Comparison of ENCODE assay signal across 15 mouse cellular contexts in genomic region chr6:85839982-85840381, GRCm38 (mm10). TPM values are rescaled to one million over a fixed set of nuclear protein-coding genes. Genes with fewer than 3 reads are reported as not detected.
A peak's percentile ranks its signal among the peaks of the same experiment; 100 is the strongest.
DNase-seq lines count a peak whose midpoint lies in the region; ATAC-seq and TF ChIP-seq lines count a peak whose summit lies in the region.
"Had no signal": no experiment of that assay in that cellular context is flagged by ENCODE, and none has a peak within 500 bp of the region (broad histone marks: within the 10 kb centered on the region; RNA-seq: fewer than 3 reads in every experiment).

No protein-coding gene starts in this region.

- intact Hi-C loops in left cerebral cortex, postnatal 25 days (cut with DNase I): loop anchor here (2.0 kb wide), 1 partner anchor 65 kb away; the partner anchor contains the start of gene Nat8f4

- DNase-seq in forebrain, embryonic 11.5 days (ENCODE audit: low spot score): no peak
- DNase-seq in kidney, postnatal 14 days: peak; percentile 16
- no peak for DNase-seq in kidney, postnatal 25 days
- peak; percentile 75 for DNase-seq in midbrain, postnatal 0 days (ENCODE audit: low spot score)
- DNase-seq in midbrain, embryonic 10.5 days (ENCODE audit: low spot score): no peak
- peak; percentile 11 to 66 for DNase-seq in left cerebral cortex, postnatal 25 days (ENCODE audit: low spot score in 2 of 2)
- DNase-seq in limb, embryonic 10.5 days (ENCODE audit: low spot score): no peak

- H3K27ac ChIP-seq in forebrain, embryonic 15.5 days (replicated peaks): no peak overlapping the region
- no peak overlapping the region for H3K27ac ChIP-seq in forebrain, embryonic 11.5 days (ENCODE audit: low read depth, low read length)
- H3K27ac ChIP-seq in midbrain, postnatal 0 days (ENCODE audit: low read depth, low read length): no peak overlapping the region
- no peak overlapping the region for H3K27ac ChIP-seq in midbrain, embryonic 10.5 days (replicated peaks)
- no peak overlapping the region for H3K27ac ChIP-seq in limb, embryonic 10.5 days
- H3K27ac ChIP-seq: heart, embryonic 15.5 days; limb, embryonic 13.5 days; lung, embryonic 15.5 days had no signal

- H3K4me1 ChIP-seq in forebrain, embryonic 15.5 days: peaks cover 7% of the 10 kb centered on the region; the same call in 1 of the 2 replicates
- no peaks in the 10 kb centered on the region for H3K4me1 ChIP-seq in forebrain, embryonic 11.5 days (replicated peaks; ENCODE audit: control insufficient read depth, insufficient read depth, low read length)
- no peaks in the 10 kb centered on the region for H3K4me1 ChIP-seq in midbrain, postnatal 0 days (ENCODE audit: insufficient read depth, low read length)
- H3K4me1 ChIP-seq in midbrain, embryonic 10.5 days: peaks cover 18% of the 10 kb centered on the region
- 0 out of 2 replicates have a peak, but pooled peaks cover 4% of the 10 kb centered on the region for H3K4me1 ChIP-seq in limb, embryonic 10.5 days
- H3K4me1 ChIP-seq: heart, embryonic 15.5 days; limb, embryonic 13.5 days; lung, embryonic 15.5 days had no signal

- no peak overlapping the region for H3K9ac ChIP-seq in forebrain, embryonic 15.5 days (replicated peaks)
- no peak overlapping the region for H3K9ac ChIP-seq in forebrain, embryonic 11.5 days (ENCODE audit: low read length)
- no peak overlapping the region for H3K9ac ChIP-seq in midbrain, postnatal 0 days (replicated peaks; ENCODE audit: low read length, poor library complexity, severe bottlenecking)
- H3K9ac ChIP-seq: heart, embryonic 15.5 days; limb, embryonic 13.5 days; lung, embryonic 15.5 days had no signal

- no peak for TF ChIP-seq CTCF in midbrain, postnatal 0 days (IDR thresholded peaks at IDR 0.05)

- 0 out of 2 replicates have a peak, but pooled peaks have one; percentile 11 for ATAC-seq in forebrain, embryonic 15.5 days (replicated peaks)
- ATAC-seq in forebrain, embryonic 11.5 days (replicated peaks; ENCODE audit: low FRiP score): no peak
- no peak for ATAC-seq in midbrain, postnatal 0 days (ENCODE audit: low FRiP score)
- ATAC-seq: CD4-positive, CD25-positive, alpha-beta regulatory T cell, adult 4 months had no signal

- no peaks in the 10 kb centered on the region for H3K9me3 ChIP-seq in forebrain, embryonic 15.5 days
- no peaks in the 10 kb centered on the region for H3K9me3 ChIP-seq in forebrain, embryonic 11.5 days (ENCODE audit: control insufficient read depth, low read length)
- no peaks in the 10 kb centered on the region for H3K9me3 ChIP-seq in midbrain, postnatal 0 days (ENCODE audit: low read length)
- H3K9me3 ChIP-seq in midbrain, embryonic 10.5 days (replicated peaks): no peaks in the 10 kb centered on the region
- H3K9me3 ChIP-seq in limb, embryonic 10.5 days (replicated peaks): no peaks in the 10 kb centered on the region
- H3K9me3 ChIP-seq: heart, embryonic 15.5 days; limb, embryonic 13.5 days; lung, embryonic 15.5 days had no signal

- 13% methylated on average over 4 of the region's 4 CpGs for WGBS in forebrain, embryonic 15.5 days
- 37% methylated on average over 4 of the region's 4 CpGs for WGBS in forebrain, embryonic 11.5 days
- 25% methylated on average over 4 of the region's 4 CpGs for WGBS in midbrain, postnatal 0 days
- 61% methylated on average over 4 of the region's 4 CpGs for WGBS in midbrain, embryonic 10.5 days
- 73% methylated on average over 4 of the region's 4 CpGs for WGBS in limb, embryonic 10.5 days

- H3K36me3 ChIP-seq in forebrain, embryonic 15.5 days: no peaks in the 10 kb centered on the region
- H3K36me3 ChIP-seq in forebrain, embryonic 11.5 days (ENCODE audit: control insufficient read depth, insufficient read depth, low read length): no peaks in the 10 kb centered on the region
- H3K36me3 ChIP-seq in midbrain, postnatal 0 days (ENCODE audit: insufficient read depth, low read length): no peaks in the 10 kb centered on the region
- H3K36me3 ChIP-seq in midbrain, embryonic 10.5 days: no peaks in the 10 kb centered on the region
- H3K36me3 ChIP-seq in limb, embryonic 10.5 days: no peaks in the 10 kb centered on the region
- H3K36me3 ChIP-seq: heart, embryonic 15.5 days; limb, embryonic 13.5 days; lung, embryonic 15.5 days had no signal

- no peak overlapping the region for H3K4me2 ChIP-seq in forebrain, embryonic 15.5 days (replicated peaks)
- H3K4me2 ChIP-seq in forebrain, embryonic 11.5 days (ENCODE audit: low read depth, low read length, severe bottlenecking): no peak overlapping the region
- no peak overlapping the region for H3K4me2 ChIP-seq in midbrain, postnatal 0 days (ENCODE audit: low read depth, low read length, poor library complexity, severe bottlenecking)
- H3K4me2 ChIP-seq: heart, embryonic 15.5 days; limb, embryonic 13.5 days; lung, embryonic 15.5 days had no signal

- no peak overlapping the region for H3K4me3 ChIP-seq in forebrain, embryonic 15.5 days
- H3K4me3 ChIP-seq in forebrain, embryonic 11.5 days (ENCODE audit: low read depth, low read length): no peak overlapping the region
- no peak overlapping the region for H3K4me3 ChIP-seq in midbrain, postnatal 0 days (ENCODE audit: low read depth, low read length)
- no peak overlapping the region for H3K4me3 ChIP-seq in midbrain, embryonic 10.5 days
- no peak overlapping the region for H3K4me3 ChIP-seq in limb, embryonic 10.5 days
- H3K4me3 ChIP-seq: erythroblast, embryonic 14.5 days; heart, embryonic 15.5 days; limb, embryonic 13.5 days; lung, embryonic 15.5 days had no signal

- no peaks in the 10 kb centered on the region for H3K27me3 ChIP-seq in forebrain, embryonic 15.5 days
- no peaks in the 10 kb centered on the region for H3K27me3 ChIP-seq in forebrain, embryonic 11.5 days (ENCODE audit: control insufficient read depth, insufficient read depth, low read length)
- H3K27me3 ChIP-seq in midbrain, postnatal 0 days (ENCODE audit: insufficient read depth, low read length): no peaks in the 10 kb centered on the region
- H3K27me3 ChIP-seq in midbrain, embryonic 10.5 days (ENCODE audit: low read depth, poor library complexity, severe bottlenecking): no peaks in the 10 kb centered on the region
- H3K27me3 ChIP-seq in limb, embryonic 10.5 days (ENCODE audit: low read depth, poor library complexity, severe bottlenecking): no peaks in the 10 kb centered on the region
- H3K27me3 ChIP-seq: heart, embryonic 15.5 days; limb, embryonic 13.5 days; lung, embryonic 15.5 days had no signal

RNA-seq across cellular contexts. Expression of gene Nat8, which starts 8.1 kb away (rescaled TPM):
- polyA plus RNA-seq in forebrain, embryonic 15.5 days (2015; fragmentation: Nextera tagmentation; extraction: Ambion mirVana): not detected in 2 replicates
- not detected in 2 replicates for polyA plus RNA-seq in forebrain, embryonic 11.5 days (2014; fragmentation: Nextera tagmentation; extraction: Ambion mirVana)
- 0.49 TPM in 1 of 2 replicates, not detected in the other for total RNA-seq in midbrain, postnatal 0 days (2014; rRNA removed)
- polyA plus RNA-seq in midbrain, postnatal 0 days (2015; fragmentation: Nextera tagmentation; extraction: Ambion mirVana): 0.54 and 0.91 TPM in 2 replicates
- polyA plus RNA-seq in midbrain, embryonic 10.5 days (2016; fragmentation: Nextera tagmentation; extraction: Ambion mirVana): not detected in 2 replicates
- total RNA-seq in left cerebral cortex, postnatal 25 days (2021): 1 to 10 TPM; 2.6 to 3.5 TPM
- not detected in 2 replicates for polyA plus RNA-seq in limb, embryonic 10.5 days (2016; fragmentation: Nextera tagmentation; extraction: Ambion mirVana)
- polyA plus RNA-seq: CD4-positive, CD25-positive, alpha-beta regulatory T cell, adult 4 months; erythroblast, embryonic 14.5 days; heart, embryonic 15.5 days; limb, embryonic 13.5 days; lung, embryonic 15.5 days had no signal

RNA-seq across cellular contexts. Expression of gene Nat8f5, which starts 19.2 kb away (rescaled TPM):
- not detected in 2 replicates for polyA plus RNA-seq in forebrain, embryonic 15.5 days (2015; fragmentation: Nextera tagmentation; extraction: Ambion mirVana)
- not detected in 2 replicates for polyA plus RNA-seq in forebrain, embryonic 11.5 days (2014; fragmentation: Nextera tagmentation; extraction: Ambion mirVana)
- 0.49 TPM in 1 of 2 replicates, not detected in the other for total RNA-seq in midbrain, postnatal 0 days (2014; rRNA removed)
- polyA plus RNA-seq in midbrain, postnatal 0 days (2015; fragmentation: Nextera tagmentation; extraction: Ambion mirVana): 0.52 and 0.73 TPM in 2 replicates
- polyA plus RNA-seq in midbrain, embryonic 10.5 days (2016; fragmentation: Nextera tagmentation; extraction: Ambion mirVana): 0.14 TPM in 1 of 2 replicates, not detected in the other
- total RNA-seq in left cerebral cortex, postnatal 25 days (2021): 1 to 10 TPM; 5.8 to 6.2 TPM
- polyA plus RNA-seq in limb, embryonic 10.5 days (2016; fragmentation: Nextera tagmentation; extraction: Ambion mirVana): not detected in 2 replicates
- polyA plus RNA-seq: CD4-positive, CD25-positive, alpha-beta regulatory T cell, adult 4 months; erythroblast, embryonic 14.5 days; gonadal fat pad, adult 2 months; heart, embryonic 15.5 days; intestine, embryonic 14.5 days; limb, embryonic 13.5 days; lung, embryonic 15.5 days had no signal

RNA-seq across cellular contexts. Expression of gene Nat8f6, which starts 19.2 kb away (rescaled TPM):
- not detected in 2 replicates for polyA plus RNA-seq in forebrain, embryonic 15.5 days (2015; fragmentation: Nextera tagmentation; extraction: Ambion mirVana)
- not detected in 2 replicates for polyA plus RNA-seq in forebrain, embryonic 11.5 days (2014; fragmentation: Nextera tagmentation; extraction: Ambion mirVana)
- 1.1 TPM in 1 of 2 replicates, not detected in the other for total RNA-seq in midbrain, postnatal 0 days (2014; rRNA removed)
- polyA plus RNA-seq in midbrain, postnatal 0 days (2015; fragmentation: Nextera tagmentation; extraction: Ambion mirVana): not detected in 2 replicates
- polyA plus RNA-seq in midbrain, embryonic 10.5 days (2016; fragmentation: Nextera tagmentation; extraction: Ambion mirVana): not detected in 2 replicates
- total RNA-seq in left cerebral cortex, postnatal 25 days (2021): 1 to 10 TPM; 2.1 to 2.6 TPM
- not detected in 2 replicates for polyA plus RNA-seq in limb, embryonic 10.5 days (2016; fragmentation: Nextera tagmentation; extraction: Ambion mirVana)
- polyA plus RNA-seq: CD4-positive, CD25-positive, alpha-beta regulatory T cell, adult 4 months; erythroblast, embryonic 14.5 days; gonadal fat pad, adult 2 months; heart, embryonic 15.5 days; intestine, embryonic 14.5 days; limb, embryonic 13.5 days; lung, embryonic 15.5 days had no signal

RNA-seq across cellular contexts. Expression of gene Nat8f2, which starts 29.0 kb away (rescaled TPM):
- not detected in 2 replicates for polyA plus RNA-seq in forebrain, embryonic 15.5 days (2015; fragmentation: Nextera tagmentation; extraction: Ambion mirVana)
- polyA plus RNA-seq in forebrain, embryonic 11.5 days (2014; fragmentation: Nextera tagmentation; extraction: Ambion mirVana): not detected in 2 replicates
- not detected in 2 replicates for total RNA-seq in midbrain, postnatal 0 days (2014; rRNA removed)
- 0.06 TPM in 1 of 2 replicates, not detected in the other for polyA plus RNA-seq in midbrain, postnatal 0 days (2015; fragmentation: Nextera tagmentation; extraction: Ambion mirVana)
- not detected in 2 replicates for polyA plus RNA-seq in midbrain, embryonic 10.5 days (2016; fragmentation: Nextera tagmentation; extraction: Ambion mirVana)
- 1 to 10 TPM; 1.0 to 2.1 TPM for total RNA-seq in left cerebral cortex, postnatal 25 days (2021)
- polyA plus RNA-seq in limb, embryonic 10.5 days (2016; fragmentation: Nextera tagmentation; extraction: Ambion mirVana): not detected in 2 replicates
- polyA plus RNA-seq: CD4-positive, CD25-positive, alpha-beta regulatory T cell, adult 4 months; erythroblast, embryonic 14.5 days; heart, embryonic 15.5 days; limb, embryonic 13.5 days had no signal

Comparison
In these comparisons a context has a peak if more than half of its experiments do, and no peak if none do; other contexts are left out.
1. DNase-seq: peak in kidney, postnatal 14 days (single experiment), midbrain, postnatal 0 days (single experiment) and left cerebral cortex, postnatal 25 days (2 of 2); none in forebrain, embryonic 11.5 days (single experiment), kidney, postnatal 25 days (0 of 2), midbrain, embryonic 10.5 days (single experiment) and limb, embryonic 10.5 days (single experiment).